Mouse (Mus musculus) CH12.LX (cell line): ENCODE data around the gene Tsen2. TPM values are rescaled to one million over a fixed set of nuclear protein-coding genes. Genes with fewer than 3 reads are reported as not detected.

Experiments used
- DNase-seq: peaks from one replicate; pipeline ENCODE4 v3.0.0-alpha.2; 2013; ENCODE audit errors: extremely low read depth
- H3K27ac ChIP-seq: 2 replicates; pipeline ENCODE4 v1.5.1; 2012; ENCODE audit warnings: low read depth, mild to moderate bottlenecking, control low read depth, moderate library complexity; ENCODE audit not compliant: insufficient read depth
- H3K27me3 ChIP-seq: replicated peaks from 2 replicates; pipeline ENCODE3; 2012; ENCODE audit warnings: inconsistent platforms
- H3K36me3 ChIP-seq, 2 experiments: replicated peaks in 1 of 2; 2 replicates each; pipeline versions ENCODE3 to v1.6.1; 2012; ENCODE audit warnings: inconsistent platforms in 1 of 2, low read length in 1 of 2, mild to moderate bottlenecking in 1 of 2, mixed read lengths in 1 of 2, moderate library complexity in 1 of 2; ENCODE audit not compliant: control insufficient read depth in 1 of 2, insufficient read depth in 1 of 2
- H3K4me1 ChIP-seq, 2 experiments: 2 replicates each; pipeline ENCODE4 v1.6.1; 2012; ENCODE audit warnings: inconsistent platforms in 1 of 2, moderate library complexity in 1 of 2; ENCODE audit not compliant: insufficient read depth in 2 of 2, control insufficient read depth in 1 of 2
- H3K4me2 ChIP-seq: 2 replicates; pipeline ENCODE4 v1.6.1; 2012; ENCODE audit warnings: low read depth, mild to moderate bottlenecking, control low read depth; ENCODE audit not compliant: poor library complexity, insufficient read depth, severe bottlenecking
- H3K4me3 ChIP-seq, 3 experiments: fragments of 150-350 bp in 1 of 3; sonication (generic) in 1 of 3; replicated peaks in 1 of 3; 2 replicates each; pipeline versions ENCODE3 to v1.5.1; 2011 to 2012; ENCODE audit warnings: low read depth in 2 of 3, low read length in 2 of 3, mild to moderate bottlenecking in 2 of 3, moderate library complexity in 2 of 3, control low read depth in 1 of 3, improper control_type of control experiment in 1 of 3, inconsistent platforms in 1 of 3, mixed read lengths in 1 of 3; ENCODE audit not compliant: poor library complexity in 1 of 3
- H3K79me2 ChIP-seq: replicated peaks from 2 replicates; pipeline ENCODE4 v1.6.1; 2012; ENCODE audit warnings: mild to moderate bottlenecking, moderate library complexity; ENCODE audit not compliant: control insufficient read depth, poor library complexity, insufficient read depth, severe bottlenecking; ENCODE audit errors: extremely low read depth
- H3K9ac ChIP-seq: 2 replicates; pipeline ENCODE4 v1.6.1; 2012; ENCODE audit warnings: low read depth, mild to moderate bottlenecking, control low read depth, moderate library complexity; ENCODE audit not compliant: insufficient read depth
- H3K9me3 ChIP-seq: replicated peaks from 2 replicates; pipeline ENCODE3; 2012; ENCODE audit warnings: low read length, inconsistent platforms, mixed read lengths
- BHLHE40 ChIP-seq: IDR thresholded peaks from 2 replicates; pipeline ENCODE4 v1.6.1; 2011; ENCODE audit warnings: mild to moderate bottlenecking, low read depth, low read length, improper control_type of control experiment
- CHD1 ChIP-seq: IDR thresholded peaks from 2 replicates; pipeline ENCODE4 v1.6.1; 2012; ENCODE audit warnings: low read depth, low read length, improper control_type of control experiment, inconsistent platforms
- CHD2 ChIP-seq: IDR thresholded peaks from 2 replicates; pipeline ENCODE4 v1.6.1; 2011; ENCODE audit warnings: low read length, improper control_type of control experiment
- CTCF ChIP-seq, 2 experiments: IDR thresholded peaks in 1 of 2; conservative IDR thresholded peaks in 1 of 2; 2 replicates each; pipeline ENCODE4 v1.5.1; 2011 to 2012; ENCODE audit warnings: low read depth in 2 of 2, low read length in 2 of 2, improper control_type of control experiment in 1 of 2, inconsistent platforms in 1 of 2, mild to moderate bottlenecking in 1 of 2, moderate library complexity in 1 of 2
- ETS1 ChIP-seq: conservative IDR thresholded peaks from 2 replicates; pipeline ENCODE4 v1.6.1; 2012; ENCODE audit warnings: low read depth, mild to moderate bottlenecking, inconsistent platforms, low read length, improper control_type of control experiment, moderate library complexity
- GABPA ChIP-seq: IDR thresholded peaks from 2 replicates; pipeline ENCODE4 v1.6.1; 2012; ENCODE audit warnings: low read depth, low read length, improper control_type of control experiment, inconsistent platforms; ENCODE audit not compliant: insufficient replicate concordance
- IRF4 ChIP-seq: IDR thresholded peaks from 2 replicates; pipeline ENCODE4 v1.6.1; 2014; ENCODE audit warnings: low read depth, mild to moderate bottlenecking, inconsistent platforms, low read length, improper control_type of control experiment
- JUND ChIP-seq: conservative IDR thresholded peaks from 2 replicates; pipeline ENCODE4 v1.6.1; 2011; ENCODE audit warnings: low read depth, low read length, improper control_type of control experiment
- MAFK ChIP-seq: IDR thresholded peaks from 2 replicates; pipeline ENCODE4 v1.6.1; 2011; ENCODE audit warnings: low read length, improper control_type of control experiment; ENCODE audit not compliant: insufficient replicate concordance
- MAX ChIP-seq: IDR thresholded peaks from 2 replicates; pipeline ENCODE4 v1.6.1; 2011; ENCODE audit warnings: low read length, improper control_type of control experiment
- MAZ ChIP-seq: IDR thresholded peaks from 2 replicates; pipeline ENCODE4 v1.6.1; 2012; ENCODE audit warnings: low read depth, mild to moderate bottlenecking, inconsistent platforms, low read length, improper control_type of control experiment, moderate library complexity
- MEF2A ChIP-seq: IDR thresholded peaks from 2 replicates; pipeline ENCODE4 v1.6.1; 2014; ENCODE audit warnings: low read depth, mild to moderate bottlenecking, inconsistent platforms, low read length, improper control_type of control experiment, borderline replicate concordance
- MXI1 ChIP-seq: IDR thresholded peaks from 2 replicates; pipeline ENCODE4 v1.6.1; 2011; ENCODE audit warnings: mild to moderate bottlenecking, low read depth, low read length, improper control_type of control experiment
- MYC ChIP-seq: IDR thresholded peaks from 2 replicates; pipeline ENCODE4 v1.6.1; 2011; ENCODE audit warnings: low read depth, mild to moderate bottlenecking, improper control_type of control experiment, low read length
- NRF1 ChIP-seq: IDR thresholded peaks from 2 replicates; pipeline ENCODE4 v1.6.1; 2014; ENCODE audit warnings: low read depth, mild to moderate bottlenecking, inconsistent platforms, low read length, improper control_type of control experiment, moderate library complexity
- PAX5 ChIP-seq: IDR thresholded peaks from 2 replicates; pipeline ENCODE4 v1.6.1; 2012; ENCODE audit warnings: low read length, inconsistent platforms, mixed read lengths
- POLR2AphosphoS2 ChIP-seq: IDR thresholded peaks from 2 replicates; pipeline ENCODE4 v1.6.1; 2011; ENCODE audit warnings: low read depth, low read length, improper control_type of control experiment
- RCOR1 ChIP-seq: conservative IDR thresholded peaks from 2 replicates; pipeline ENCODE4 v1.6.1; 2012; ENCODE audit warnings: low read depth, mild to moderate bottlenecking, inconsistent platforms, low read length, improper control_type of control experiment
- SIN3A ChIP-seq: IDR thresholded peaks from 2 replicates; pipeline ENCODE4 v1.6.1; 2012; ENCODE audit warnings: low read length, improper control_type of control experiment, inconsistent platforms
- TBP ChIP-seq: conservative IDR thresholded peaks from 2 replicates; pipeline ENCODE4 v1.6.1; 2011; ENCODE audit warnings: low read depth, low read length, improper control_type of control experiment
- USF2 ChIP-seq: conservative IDR thresholded peaks from 2 replicates; pipeline ENCODE4 v1.6.1; 2011; ENCODE audit warnings: low read depth, low read length, improper control_type of control experiment
- ZC3H11A ChIP-seq: IDR thresholded peaks from 2 replicates; pipeline ENCODE4 v1.6.1; 2012; ENCODE audit warnings: low read depth, mild to moderate bottlenecking, inconsistent platforms, low read length, improper control_type of control experiment
- ZKSCAN1 ChIP-seq: IDR thresholded peaks from 2 replicates; pipeline ENCODE4 v1.6.1; 2012; ENCODE audit warnings: low read depth, inconsistent platforms, low read length, improper control_type of control experiment, borderline replicate concordance
- ZMIZ1 ChIP-seq: IDR thresholded peaks from 2 replicates; pipeline ENCODE4 v1.6.1; 2012; ENCODE audit warnings: low read depth, mild to moderate bottlenecking, inconsistent platforms, low read length, improper control_type of control experiment
- ZNF384 ChIP-seq: IDR thresholded peaks from 2 replicates; pipeline ENCODE4 v1.6.1; 2012; ENCODE audit warnings: low read depth, low read length, improper control_type of control experiment, inconsistent platforms
- dilution Hi-C: fragments of 300-500 bp; cut with MboI; formaldehyde crosslinking; loops from 2 replicates; pipeline ENCODE4 v1.14.3; 2020; ENCODE audit warnings: low sequenced_read_pairs; ENCODE audit not compliant: extremely low pct_unique_long_range_greater_than_20kb, extremely low pct_ligation_motif_present
- in situ Hi-C: fragments of 300-500 bp; cut with MboI; formaldehyde crosslinking; loops from 3 replicates; pipeline ENCODE4 v1.14.3; 2019; ENCODE audit warnings: low sequenced_read_pairs, low pct_ligation_motif_present, low pct_unique_long_range_greater_than_20kb, mixed read lengths
- polyA plus RNA-seq: library from polyadenylated mRNA; unstranded; fragments of >175 nt; gene quantifications from 2 replicates; pipeline ENCODE4 v1.2.1, GENCODE M21; 2012; ENCODE audit warnings: low read depth; ENCODE audit not compliant: insufficient read length
- total RNA-seq, 2 experiments: library from RNA; depleted of rRNA; stranded (reverse); fragments of 300-350 nt in 1 of 2; fragments of >200 nt in 1 of 2; gene quantifications; 2 replicates each; pipeline ENCODE4 v1.2.3; 2012 to 2014

The Tsen2 gene
- total and polyA plus RNA-seq, 3 experiments: 17.2 to 30.1 (median 20.4) TPM

GRCm38 (mm10) chr6:115593252-115593651 lies 48.8 kb downstream of the Tsen2 start:
- Histone ChIP-seq H3K79me2 (no peaks in the 10 kb centered on the region), H3K27ac (no peak overlapping the region), H3K9me3 (no peaks in the 10 kb centered on the region), H3K4me2 (no peak overlapping the region), H3K4me1 (peaks cover 2 to 5% of the 10 kb centered on the region in 2 experiments; a peak in 2 of 4 replicates), H3K4me3 (no peak overlapping the region), H3K9ac (no peak overlapping the region), H3K36me3 (no peaks in the 10 kb centered on the region), H3K27me3 (peaks cover 4% of the 10 kb centered on the region)
- in situ Hi-C loops (no loop called here), dilution Hi-C loops (no loop called here)
- no peak for DNase-seq
- TF ChIP-seq MEF2A (no peak), CHD1 (no peak), MAFK (no peak), PAX5 (no peak), NRF1 (no peak), RCOR1 (no peak)

DNA sequence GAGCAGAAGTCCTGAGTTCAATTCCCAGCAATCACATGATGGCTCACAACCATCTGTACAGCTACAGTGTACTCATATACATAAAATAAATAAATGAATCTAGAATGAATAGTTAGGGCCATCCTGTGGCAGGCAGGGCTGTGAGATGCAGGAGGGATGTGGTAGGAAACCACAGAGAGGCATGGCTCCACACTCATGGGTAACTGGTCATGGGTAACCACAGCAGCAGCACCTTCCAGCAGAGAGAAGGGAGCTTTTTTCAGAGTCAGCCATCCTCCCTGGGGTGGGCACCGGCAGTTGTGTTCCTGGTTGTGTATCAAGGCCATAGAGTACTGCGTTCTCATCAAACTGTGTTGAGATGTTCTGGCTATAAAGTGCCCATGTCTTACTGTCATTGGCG lies 50.0 kb downstream of the Tsen2 start:
- Histone ChIP-seq H3K27me3 (peaks cover 4% of the 10 kb centered on the region), H3K79me2 (no peaks in the 10 kb centered on the region), H3K27ac (no peak overlapping the region), H3K9me3 (no peaks in the 10 kb centered on the region), H3K9ac (no peak overlapping the region), H3K4me2 (no peak overlapping the region), H3K36me3 (no peaks in the 10 kb centered on the region), H3K4me3 (no peak overlapping the region), H3K4me1 (peaks cover 2 to 5% of the 10 kb centered on the region in 2 experiments; a peak in 2 of 4 replicates)
- dilution Hi-C loops (no loop called here), in situ Hi-C loops (no loop called here)
- no peak for DNase-seq
- TF ChIP-seq GABPA (no peak), ZKSCAN1 (no peak), NRF1 (no peak), ZNF384 (no peak), ETS1 (no peak), BHLHE40 (no peak), IRF4 (no peak)

DNA sequence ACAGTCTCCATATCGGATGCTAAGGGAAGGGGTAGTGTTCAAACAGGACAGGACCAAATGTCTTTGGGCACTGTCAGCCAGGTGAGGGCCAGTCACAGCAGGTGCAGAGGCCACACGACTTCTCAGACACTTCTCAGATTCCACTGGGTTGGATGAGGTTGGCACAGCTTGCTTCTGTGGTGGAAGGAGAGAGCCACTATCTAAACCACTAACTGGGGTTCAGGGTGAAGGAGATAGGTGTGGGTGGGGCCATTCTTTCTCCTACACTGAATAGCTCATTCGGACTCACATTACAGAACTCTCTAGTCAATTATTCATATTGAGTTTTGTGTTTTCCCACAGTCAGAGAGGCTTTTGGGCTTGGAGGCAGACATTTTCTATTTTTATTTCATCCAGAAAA lies 51.2 kb downstream of the Tsen2 start:
- Histone ChIP-seq H3K9ac (no peak overlapping the region), H3K4me3 (no peak overlapping the region), H3K36me3 (no peaks in the 10 kb centered on the region), H3K79me2 (no peaks in the 10 kb centered on the region), H3K4me2 (no peak overlapping the region), H3K27ac (no peak overlapping the region), H3K9me3 (no peaks in the 10 kb centered on the region), H3K27me3 (peaks cover 4% of the 10 kb centered on the region), H3K4me1 (peaks cover 2 to 5% of the 10 kb centered on the region in 2 experiments; a peak in 2 of 4 replicates)
- DNase-seq: no peak
- in situ Hi-C loops: no loop called here
- dilution Hi-C loops: no loop called here
- no peak for TF ChIP-seq ZKSCAN1
- no peak for TF ChIP-seq ZNF384
- no peak for TF ChIP-seq POLR2AphosphoS2
- no peak for TF ChIP-seq ZC3H11A
- TF ChIP-seq PAX5: no peak
- no peak for TF ChIP-seq CTCF (conservative IDR thresholded peaks at IDR 0.05 in 1 of 2, IDR thresholded peaks at IDR 0.05 in 1 of 2; ENCODE audit: low read depth in 2 of 2, low read length in 2 of 2)
- TF ChIP-seq MYC: no peak
- TF ChIP-seq CHD2: no peak
- TF ChIP-seq NRF1: no peak
- TF ChIP-seq MAX: no peak
- TF ChIP-seq CHD1: no peak
- no peak for TF ChIP-seq GABPA
- TF ChIP-seq SIN3A: no peak
- TF ChIP-seq USF2: no peak
- TF ChIP-seq JUND: no peak
- TF ChIP-seq TBP: no peak
- no peak for TF ChIP-seq MAZ
- no peak for TF ChIP-seq ZMIZ1
- no peak for TF ChIP-seq MXI1
